8 mouse cellular contexts compared by ENCODE assay signal in the genomic region with DNA sequence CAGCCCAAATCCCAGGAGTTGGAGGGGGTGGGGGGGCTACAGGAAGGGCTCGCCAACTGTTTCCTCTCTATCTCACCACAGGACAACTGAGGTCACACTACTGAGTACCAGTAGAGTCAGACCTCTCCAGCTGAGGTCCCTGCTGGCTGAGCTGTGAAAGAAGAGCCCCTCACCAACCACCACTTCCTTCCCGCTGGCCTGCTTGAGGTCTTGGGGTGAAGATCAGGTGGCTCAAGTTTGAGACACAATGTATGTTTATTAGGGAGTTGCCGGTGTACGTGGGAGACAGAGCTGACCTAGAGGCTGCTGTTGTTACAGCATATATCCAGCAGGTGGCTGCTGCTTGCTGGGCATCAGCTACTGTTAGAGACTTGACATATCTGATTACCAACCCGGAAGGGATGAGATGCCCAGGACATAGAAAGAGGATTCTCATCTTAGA. TPM values are rescaled to one million over a fixed set of nuclear protein-coding genes. Genes with fewer than 3 reads are reported as not detected.
DNase-seq lines count a peak whose midpoint lies in the region; ATAC-seq lines count a peak whose summit lies in the region.

No protein-coding gene starts in this region.

- 0 out of 2 replicates have a peak, but pooled peaks have one; percentile 16 for ATAC-seq in embryonic facial prominence, embryonic 12.5 days (ENCODE audit: insufficient number of reproducible peaks, insufficient read depth, low FRiP score, low TSS enrichment)
- 0 out of 2 replicates have a peak, but pooled peaks have one; percentile 19 for ATAC-seq in lung, embryonic 15.5 days (ENCODE audit: borderline replicate concordance, extremely low read depth, low FRiP score, low TSS enrichment)

- no peak overlapping the region for H3K4me3 ChIP-seq in embryonic facial prominence, embryonic 12.5 days
- H3K4me3 ChIP-seq in lung, embryonic 15.5 days, result no peak overlapping the region

- no peak overlapping the region for H3K9ac ChIP-seq in embryonic facial prominence, embryonic 12.5 days
- H3K9ac ChIP-seq in lung, embryonic 15.5 days, result no peak overlapping the region

- H3K4me2 ChIP-seq in embryonic facial prominence, embryonic 12.5 days (replicated peaks), result peak overlapping the region; percentile 13; the same call in 1 of the 2 replicates
- peak overlapping the region; percentile 6; the same call in 1 of the 2 replicates for H3K4me2 ChIP-seq in lung, embryonic 15.5 days

- WGBS in embryonic facial prominence, embryonic 12.5 days, result 5% methylated on average over 5 of the region's 5 CpGs
- WGBS in lung, embryonic 15.5 days, result 2% methylated on average over 5 of the region's 5 CpGs

- peak; percentile 34 for DNase-seq in gastrocnemius, postnatal 10 days
- DNase-seq in gastrocnemius, postnatal 25 days, result no peak
- peak; percentile 43 for DNase-seq in MEL-GATA-1-ER (ENCODE audit: extremely low read depth, low read depth)
- DNase-seq in hindlimb bud, embryonic 11.5 days (ENCODE audit: extremely low spot score, low read depth, low spot score), result peak; percentile 24
- peak; percentile 79 for DNase-seq in retina, postnatal 1 day
- DNase-seq in frontal cortex, postnatal 14 days (ENCODE audit: low spot score in 2 of 2), result no peak

- no peaks in the 10 kb centered on the region for H3K9me3 ChIP-seq in embryonic facial prominence, embryonic 12.5 days
- no peaks in the 10 kb centered on the region for H3K9me3 ChIP-seq in lung, embryonic 15.5 days

- H3K36me3 ChIP-seq in embryonic facial prominence, embryonic 12.5 days, result no peaks in the 10 kb centered on the region
- H3K36me3 ChIP-seq in lung, embryonic 15.5 days, result no peaks in the 10 kb centered on the region

- peaks cover 20% of the 10 kb centered on the region for H3K4me1 ChIP-seq in embryonic facial prominence, embryonic 12.5 days
- peaks cover 20% of the 10 kb centered on the region for H3K4me1 ChIP-seq in lung, embryonic 15.5 days

- no peak overlapping the region for H3K27ac ChIP-seq in embryonic facial prominence, embryonic 12.5 days
- no peak overlapping the region for H3K27ac ChIP-seq in lung, embryonic 15.5 days

- 0 out of 2 replicates have a peak, but pooled peaks cover 6% of the 10 kb centered on the region for H3K27me3 ChIP-seq in embryonic facial prominence, embryonic 12.5 days
- H3K27me3 ChIP-seq in lung, embryonic 15.5 days, result peaks cover 6% of the 10 kb centered on the region; the same call in 1 of the 2 replicates

RNA-seq across cellular contexts. Expression of a gene that starts 2.5 kb away (rescaled TPM):
- 1 to 10 TPM; 4.7 to 8.0 TPM for total RNA-seq in gastrocnemius, postnatal 10 days (2021)
- 1 to 10 TPM; 2.1 to 2.4 TPM for total RNA-seq in gastrocnemius, postnatal 25 days (2021)
- 1.2 and 1.5 TPM in 2 replicates for polyA plus RNA-seq in embryonic facial prominence, embryonic 12.5 days (2016; fragmentation: Nextera tagmentation; extraction: Ambion mirVana)
- polyA plus RNA-seq in lung, embryonic 15.5 days (2015; fragmentation: Nextera tagmentation; extraction: Ambion mirVana), result 1.6 and 1.9 TPM in 2 replicates

RNA-seq across cellular contexts. Expression of a gene that starts 21.9 kb away (rescaled TPM):
- not detected for total RNA-seq in gastrocnemius, postnatal 10 days (2021)
- not detected for total RNA-seq in gastrocnemius, postnatal 25 days (2021)
- polyA plus RNA-seq in embryonic facial prominence, embryonic 12.5 days (2016; fragmentation: Nextera tagmentation; extraction: Ambion mirVana), result not detected in 2 replicates
- 0.18 TPM in 1 of 2 replicates, not detected in the other for polyA plus RNA-seq in lung, embryonic 15.5 days (2015; fragmentation: Nextera tagmentation; extraction: Ambion mirVana)

Comparison
In these comparisons a context has a peak if more than half of its experiments do, and no peak if none do; other contexts are left out.
1. DNase-seq: peak in gastrocnemius, postnatal 10 days (single experiment), MEL-GATA-1-ER (single experiment), hindlimb bud, embryonic 11.5 days (single experiment) and retina, postnatal 1 day (single experiment); none in gastrocnemius, postnatal 25 days (single experiment) and frontal cortex, postnatal 14 days (0 of 2).